Mouse (Mus musculus) spleen, postnatal 36 days (tissue): ENCODE measurements around the gene Myo1e.

Source experiments
- DNase-seq, 2 experiments: peaks; one replicate each; pipeline ENCODE4 v3.0.0; 2022; ENCODE audit warnings: low spot score in 2 of 2, mixed read lengths in 1 of 2

The Myo1e gene

DNA sequence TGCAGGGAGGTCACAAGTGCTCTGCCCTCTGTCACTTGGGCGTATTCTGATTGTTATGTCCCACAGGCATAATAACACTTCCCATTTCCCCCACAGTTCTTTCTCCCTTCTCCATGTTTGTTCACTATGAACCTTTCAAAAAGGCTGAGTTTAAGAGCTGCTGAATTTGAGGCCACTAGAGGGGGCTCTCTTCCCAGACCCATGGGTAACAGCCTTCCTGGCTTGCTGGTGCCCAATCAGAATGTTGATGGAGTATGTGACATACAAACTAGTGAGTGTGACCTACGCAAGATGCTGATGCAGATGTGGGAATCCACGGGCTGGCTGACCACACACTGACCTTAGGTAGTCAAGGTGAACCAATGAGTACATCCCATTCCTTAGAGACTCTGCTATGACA, 201.6 kb downstream of the Myo1e start:
- DNase-seq: no peak

GRCm38 (mm10) chr9:70409743-70410142, 202.6 kb downstream of the Myo1e start:
- DNase-seq: no peak

DNA sequence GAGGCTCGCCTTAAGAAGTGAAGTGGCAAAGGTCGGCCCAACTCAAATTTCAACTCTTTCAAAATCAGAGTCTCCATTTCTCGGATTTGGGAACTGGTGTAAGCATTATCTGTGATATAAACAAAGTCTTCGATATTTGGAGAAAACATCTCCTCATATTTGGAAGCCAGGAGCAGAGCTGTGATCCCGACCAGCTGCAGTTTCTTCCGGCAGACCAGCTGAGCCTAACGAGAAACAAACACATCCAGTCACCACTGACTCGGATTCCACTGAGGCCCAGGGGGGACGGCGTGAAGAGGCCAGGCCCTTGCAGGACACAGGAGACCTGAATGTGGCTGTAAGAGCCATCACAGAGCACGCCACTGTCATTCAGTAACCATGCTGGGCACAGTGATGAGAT, 203.5 kb downstream of the Myo1e start:
- DNase-seq: no peak

GRCm38 (mm10) chr9:70413038-70413437, 205.9 kb downstream of the Myo1e start:
- no peak for DNase-seq

- DNase-seq: peak in 1 of 2 experiments; percentile 28
Measured at GRCm38 (mm10) chr9:70416412-70416811, 209.3 kb downstream of the Myo1e start.

- peak; percentile 85 to 90 for DNase-seq
Measured at GRCm38 (mm10) chr9:70421257-70422056, 214.3 kb downstream of the Myo1e start, which contains the start of gene Ccnb2. Ccnb2 (minus strand) TSS chr9:70421547.

DNA sequence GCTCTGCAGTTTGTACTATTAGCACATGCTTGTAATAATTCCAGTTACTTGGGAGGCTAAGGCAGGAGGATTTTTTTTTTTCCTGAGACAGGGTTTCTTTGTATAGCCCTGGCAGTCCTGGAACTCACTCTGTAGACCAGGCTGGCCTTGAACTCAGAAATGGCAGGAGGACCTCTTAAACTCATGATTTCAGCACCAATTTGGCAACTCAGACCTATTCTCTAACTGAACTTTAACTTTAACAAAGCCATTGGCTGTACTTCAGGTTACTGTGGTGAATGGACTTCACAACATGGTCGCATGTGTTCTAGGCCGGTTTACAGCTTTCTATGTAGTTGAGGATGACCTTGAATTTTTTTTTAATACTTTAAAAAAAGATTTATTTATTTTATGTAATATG, 215.5 kb downstream of the Myo1e start:
- DNase-seq: no peak

- no peak for DNase-seq
Measured at GRCm38 (mm10) chr9:70439959-70440358, 232.8 kb downstream of the Myo1e start.

DNA sequence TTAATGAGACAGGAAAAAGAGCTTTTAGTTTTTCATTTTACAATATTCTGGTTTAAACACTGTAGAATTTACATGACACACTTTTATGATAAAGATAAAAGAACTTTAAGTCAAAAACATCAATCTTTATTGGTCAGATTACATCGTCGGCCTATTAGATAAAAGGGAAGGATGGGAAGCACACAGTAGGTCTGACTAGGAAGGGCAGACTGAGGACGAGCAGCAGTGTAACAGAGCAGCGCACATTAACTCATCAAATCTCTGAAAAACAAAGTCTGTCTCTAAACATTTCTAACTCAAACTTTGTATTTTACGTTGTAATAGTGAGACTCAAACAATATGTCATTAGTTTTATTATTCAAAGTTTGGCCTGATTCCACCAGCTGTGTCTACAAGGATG, 241.9 kb downstream of the Myo1e start:
- no peak for DNase-seq
